Mouse (Mus musculus) intestine, embryonic 15.5 days (tissue): ENCODE data around the gene Rbm4b. TPM values are rescaled to one million over a fixed set of nuclear protein-coding genes. Genes with fewer than 3 reads are reported as not detected.

Experiments used
- ATAC-seq: fragments of 200-750 bp; cut with Nextera tagmentation; 2 replicates; pipeline ENCODE4 v1.8.0; 2017; ENCODE audit warnings: moderate TSS enrichment, moderate library complexity
- H3K27ac ChIP-seq: fragments of 300-500 bp; sonication (generic); 2 replicates; pipeline ENCODE4 v1.5.1; 2015; ENCODE audit warnings: mild to moderate bottlenecking, inconsistent platforms
- H3K27me3 ChIP-seq: fragments of 300-500 bp; sonication (generic); replicated peaks from 2 replicates; pipeline ENCODE4 v1.6.1; 2015; ENCODE audit warnings: inconsistent platforms
- H3K36me3 ChIP-seq: fragments of 300-500 bp; sonication (generic); 2 replicates; pipeline ENCODE4 v1.6.1; 2015; ENCODE audit warnings: inconsistent platforms
- H3K4me1 ChIP-seq: fragments of 300-500 bp; sonication (generic); replicated peaks from 2 replicates; pipeline ENCODE4 v1.6.1; 2015; ENCODE audit warnings: inconsistent platforms
- H3K4me2 ChIP-seq: fragments of 300-500 bp; sonication (generic); replicated peaks from 2 replicates; pipeline ENCODE4 v1.6.1; 2015; ENCODE audit warnings: mild to moderate bottlenecking, inconsistent platforms
- H3K4me3 ChIP-seq: fragments of 300-500 bp; sonication (generic); replicated peaks from 2 replicates; pipeline ENCODE4 v1.5.1; 2015; ENCODE audit warnings: inconsistent platforms
- H3K9ac ChIP-seq: fragments of 300-500 bp; sonication (generic); 2 replicates; pipeline ENCODE4 v1.6.1; 2015; ENCODE audit warnings: inconsistent platforms
- H3K9me3 ChIP-seq: fragments of 300-500 bp; sonication (generic); 2 replicates; pipeline ENCODE4 v1.6.1; 2016; ENCODE audit warnings: inconsistent platforms
- WGBS: fragments of 180-500 bp; shearing (Covaris S2); methylation state at CpG from one replicate; pipeline ENCODE4 v1.1.7; 2015; 5-methylcytosine and 5-hydroxymethylcytosine counted together
- polyA plus RNA-seq: library from polyadenylated mRNA; unstranded; fragments of >200 nt; fragmentation: Nextera tagmentation; extraction: Ambion mirVana; gene quantifications from 2 replicates; pipeline ENCODE4 v1.2.1, GENCODE M21; 2015

Gene Rbm4b
- polyA plus RNA-seq, 1 experiment from 2014 or later: 47.1 TPM

GRCm38 (mm10) chr19:4786313-4786712, 30.0 kb downstream of the Rbm4b start:
- WGBS: 95% methylated on average over 2 of the region's 2 CpGs
- Histone ChIP-seq H3K27ac (no peak overlapping the region), H3K36me3 (peaks cover 32% of the 10 kb centered on the region), H3K27me3 (no peaks in the 10 kb centered on the region), H3K9ac (no peak overlapping the region), H3K4me2 (no peak overlapping the region), H3K9me3 (no peaks in the 10 kb centered on the region), H3K4me1 (peaks cover 13% of the 10 kb centered on the region; the same call in 1 of the 2 replicates), H3K4me3 (no peak overlapping the region)
- ATAC-seq: no peak

GRCm38 (mm10) chr19:4793281-4793830, 37.1 kb downstream of the Rbm4b start:
- H3K27ac ChIP-seq: peak overlapping the region; percentile 64
- no peaks in the 10 kb centered on the region for H3K27me3 ChIP-seq
- H3K9me3 ChIP-seq: no peaks in the 10 kb centered on the region
- H3K4me3 ChIP-seq: peak overlapping the region; percentile 61
- ATAC-seq: peak; percentile 74
- 1% methylated on average over 16 of the region's 16 CpGs for whole genome bisulfite sequencing
- H3K36me3 ChIP-seq: peaks cover 7% of the 10 kb centered on the region; the same call in 1 of the 2 replicates
- peak overlapping the region; percentile 69 for H3K4me2 ChIP-seq
- peaks cover 25% of the 10 kb centered on the region for H3K4me1 ChIP-seq
- H3K9ac ChIP-seq: peak overlapping the region; percentile 53

- H3K27me3 ChIP-seq: no peaks in the 10 kb centered on the region
- no peaks in the 10 kb centered on the region for H3K9me3 ChIP-seq
- H3K4me1 ChIP-seq: peaks cover 25% of the 10 kb centered on the region
- peak; percentile 99 for ATAC-seq
- H3K4me3 ChIP-seq: peak within 1 kb of the TSS; percentile 61
- WGBS: under 1% methylated on average over 31 of the region's 31 CpGs
- H3K36me3 ChIP-seq: peaks cover 10% of the 10 kb centered on the region; the same call in 1 of the 2 replicates
- H3K27ac ChIP-seq: peak within 1 kb of the TSS; percentile 64
- peak within 1 kb of the TSS; percentile 53 for H3K9ac ChIP-seq
- peak within 1 kb of the TSS; percentile 69 for H3K4me2 ChIP-seq
Observed at GRCm38 (mm10) chr19:4793831-4794422, 37.6 kb downstream of the Rbm4b start, which contains the start of gene Rbm4. Rbm4 (minus strand) TSS chr19:4793901.

GRCm38 (mm10) chr19:4795929-4796328, 39.6 kb downstream of the Rbm4b start:
- Histone ChIP-seq H3K9ac (no peak overlapping the region), H3K36me3 (peaks cover 17% of the 10 kb centered on the region), H3K4me2 (no peak overlapping the region), H3K27me3 (no peaks in the 10 kb centered on the region), H3K9me3 (no peaks in the 10 kb centered on the region), H3K4me3 (no peak overlapping the region), H3K27ac (no peak overlapping the region), H3K4me1 (peaks cover 17% of the 10 kb centered on the region)
- WGBS: 65% methylated on average over 1 of the region's 1 CpGs
- ATAC-seq: no peak

DNA sequence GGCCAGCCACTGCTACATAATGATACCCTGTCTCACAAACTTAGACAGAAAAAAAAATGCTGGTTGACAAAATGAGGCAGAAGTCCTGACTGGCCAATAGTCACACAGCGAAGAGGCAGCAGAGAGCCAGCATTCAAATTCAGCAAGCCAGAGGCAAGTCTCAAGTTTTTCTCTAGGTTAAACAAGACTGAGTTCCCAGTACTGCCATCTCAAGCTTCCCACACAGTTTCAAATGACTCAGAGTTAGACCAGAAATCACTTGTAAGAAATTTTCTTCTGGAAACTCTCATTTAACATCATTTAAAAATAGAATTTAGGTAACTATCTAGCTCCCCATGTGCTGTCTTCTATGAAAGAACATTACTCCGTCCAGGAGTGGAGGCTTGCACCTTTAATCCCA, 41.5 kb downstream of the Rbm4b start:
- ATAC-seq: no peak
- H3K9ac ChIP-seq: no peak overlapping the region
- no peaks in the 10 kb centered on the region for H3K27me3 ChIP-seq
- no peak overlapping the region for H3K4me3 ChIP-seq
- H3K9me3 ChIP-seq: no peaks in the 10 kb centered on the region
- no peak overlapping the region for H3K4me2 ChIP-seq
- WGBS: 88% methylated on average over 2 of the region's 2 CpGs
- no peak overlapping the region for H3K27ac ChIP-seq
- peaks cover 37% of the 10 kb centered on the region for H3K36me3 ChIP-seq
- H3K4me1 ChIP-seq: 0 out of 2 replicates have a peak, but pooled peaks cover 6% of the 10 kb centered on the region

DNA sequence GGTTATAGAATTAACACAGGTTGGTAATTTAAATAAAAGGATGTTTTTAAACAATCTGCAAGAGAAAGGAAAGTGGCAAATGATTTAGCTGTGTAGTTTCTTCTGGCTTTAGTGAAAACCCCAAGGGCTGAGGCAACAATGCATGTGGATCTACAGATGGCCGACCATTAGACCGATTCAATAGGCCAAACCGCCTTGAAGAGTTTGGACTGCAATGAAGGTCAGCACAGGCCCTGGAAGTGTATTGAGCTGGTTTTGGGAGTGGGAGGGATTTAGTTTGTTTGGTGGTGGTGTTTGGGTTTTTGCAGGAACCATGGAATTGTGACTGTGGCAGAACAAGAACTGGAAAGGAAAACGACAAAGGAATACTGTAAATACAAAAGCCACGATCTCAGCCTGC, 42.8 kb downstream of the Rbm4b start:
- H3K9me3 ChIP-seq: no peaks in the 10 kb centered on the region
- no peak overlapping the region for H3K27ac ChIP-seq
- H3K4me1 ChIP-seq: peaks cover 12% of the 10 kb centered on the region; the same call in 1 of the 2 replicates
- H3K4me3 ChIP-seq: no peak overlapping the region
- peaks cover 48% of the 10 kb centered on the region for H3K36me3 ChIP-seq
- no peak overlapping the region for H3K4me2 ChIP-seq
- no peak overlapping the region; the same call in 1 of the 2 replicates for H3K9ac ChIP-seq
- ATAC-seq: no peak
- no peaks in the 10 kb centered on the region for H3K27me3 ChIP-seq
- 93% methylated on average over 5 of the region's 5 CpGs for WGBS

- Histone ChIP-seq H3K36me3 (peaks cover 45% of the 10 kb centered on the region), H3K27ac (no peak overlapping the region), H3K4me3 (no peak overlapping the region), H3K4me2 (no peak overlapping the region), H3K4me1 (peaks cover 7% of the 10 kb centered on the region; the same call in 1 of the 2 replicates), H3K9me3 (no peaks in the 10 kb centered on the region), H3K9ac (no peak overlapping the region), H3K27me3 (no peaks in the 10 kb centered on the region)
- WGBS: 98% methylated on average over 7 of the region's 7 CpGs
- ATAC-seq: no peak
Observed at GRCm38 (mm10) chr19:4802691-4803091, 46.4 kb downstream of the Rbm4b start.

DNA sequence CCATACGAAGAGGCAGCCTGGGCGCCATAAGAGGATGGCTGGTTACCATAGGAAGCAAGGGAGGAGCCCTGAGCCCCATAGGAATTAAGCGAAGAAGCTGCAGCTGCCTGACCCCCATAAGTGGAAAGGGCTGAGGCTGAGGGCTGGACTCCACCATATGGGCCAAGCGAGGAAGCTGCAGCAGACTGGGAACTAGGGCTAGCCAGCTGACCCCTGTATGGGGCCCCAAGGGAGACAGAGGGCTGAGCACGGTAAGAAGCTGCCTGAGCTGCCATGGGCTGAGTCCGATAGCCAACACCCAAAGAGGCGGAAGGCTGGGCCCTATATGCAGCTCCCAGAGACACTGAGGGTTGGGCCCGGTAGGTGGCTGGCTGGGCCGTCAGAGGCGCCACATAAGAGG, 47.0 kb downstream of the Rbm4b start:
- Histone ChIP-seq H3K36me3 (peaks cover 45% of the 10 kb centered on the region), H3K27me3 (no peaks in the 10 kb centered on the region), H3K4me1 (peaks cover 7% of the 10 kb centered on the region; the same call in 1 of the 2 replicates), H3K4me2 (no peak overlapping the region), H3K9ac (no peak overlapping the region), H3K27ac (no peak overlapping the region), H3K4me3 (no peak overlapping the region), H3K9me3 (no peaks in the 10 kb centered on the region)
- WGBS: 77% methylated on average over 10 of the region's 10 CpGs
- ATAC-seq: no peak; the same call in 1 of the 2 replicates

- no peaks in the 10 kb centered on the region for H3K36me3 ChIP-seq
- H3K9ac ChIP-seq: peak overlapping the region; percentile 68
- H3K27me3 ChIP-seq: no peaks in the 10 kb centered on the region
- H3K9me3 ChIP-seq: no peaks in the 10 kb centered on the region
- ATAC-seq: no peak
- peak overlapping the region; percentile 94; the same call in 1 of the 2 replicates for H3K27ac ChIP-seq
- peaks cover 7% of the 10 kb centered on the region for H3K4me1 ChIP-seq
- peak overlapping the region; percentile 78 for H3K4me3 ChIP-seq
- H3K4me2 ChIP-seq: peak overlapping the region; percentile 75
- WGBS: 0% methylated on average over 14 of the region's 14 CpGs
Observed at GRCm38 (mm10) chr19:4810309-4810708, 54.0 kb downstream of the Rbm4b start.

- peak overlapping the region; percentile 94 for H3K27ac ChIP-seq
- H3K4me3 ChIP-seq: peak overlapping the region; percentile 78
- peak overlapping the region; percentile 75 for H3K4me2 ChIP-seq
- ATAC-seq: no peak
- H3K36me3 ChIP-seq: no peaks in the 10 kb centered on the region
- peaks cover 7% of the 10 kb centered on the region for H3K4me1 ChIP-seq
- no peaks in the 10 kb centered on the region for H3K27me3 ChIP-seq
- H3K9ac ChIP-seq: peak overlapping the region; percentile 68
- 0% methylated on average over 16 of the region's 17 CpGs for WGBS
- H3K9me3 ChIP-seq: 0 out of 2 replicates have a peak, but pooled peaks cover under 1% of the 10 kb centered on the region
Observed at GRCm38 (mm10) chr19:4810746-4811062, 54.4 kb downstream of the Rbm4b start.

GRCm38 (mm10) chr19:4811063-4811908, 55.0 kb downstream of the Rbm4b start, which contains the start of the genes Gm21992 and Rbm14:
Gm21992 (minus strand) TSS chr19:4811612.
Rbm14 (minus strand) TSS chr19:4811634.
- ATAC-seq: peak; percentile 99
- under 1% methylated on average over 83 of the region's 83 CpGs for WGBS
- 0 out of 2 replicates have a peak, but pooled peaks cover 2% of the 10 kb centered on the region for H3K9me3 ChIP-seq
- H3K36me3 ChIP-seq: no peaks in the 10 kb centered on the region
- H3K27me3 ChIP-seq: no peaks in the 10 kb centered on the region
- peak within 1 kb of the TSS; percentile 98 for H3K27ac ChIP-seq
- H3K4me1 ChIP-seq: peaks cover 7% of the 10 kb centered on the region
- peak within 1 kb of the TSS; percentile 89 for H3K9ac ChIP-seq
- peak within 1 kb of the TSS; percentile 75 for H3K4me2 ChIP-seq
- peak within 1 kb of the TSS; percentile 78 for H3K4me3 ChIP-seq

GRCm38 (mm10) chr19:4811909-4812242, 55.6 kb downstream of the Rbm4b start:
- Histone ChIP-seq H3K36me3 (no peaks in the 10 kb centered on the region), H3K4me1 (peaks cover 7% of the 10 kb centered on the region), H3K27ac (peak overlapping the region; percentile 98), H3K4me2 (peak overlapping the region; percentile 55), H3K27me3 (no peaks in the 10 kb centered on the region), H3K9me3 (0 out of 2 replicates have a peak, but pooled peaks cover 2% of the 10 kb centered on the region), H3K9ac (peak overlapping the region; percentile 89), H3K4me3 (peak overlapping the region; percentile 78)
- WGBS: 2% methylated on average over 12 of the region's 12 CpGs
- ATAC-seq: no peak; the same call in 1 of the 2 replicates
